Mouse (Mus musculus) testis, adult 2 months (tissue): Measurements from ENCODE around the gene Togaram1. TPM values are rescaled to one million over a fixed set of nuclear protein-coding genes. Genes with fewer than 3 reads are reported as not detected.
A peak's percentile ranks its signal among the peaks of the same experiment; 100 is the strongest.

Experiments used
- H3K27ac ChIP-seq: fragments of 200-500 bp; 2 replicates; pipeline ENCODE4 v1.5.1; 2012; ENCODE audit warnings: low read depth, low read length; ENCODE audit not compliant: control insufficient read depth, insufficient read depth
- H3K27me3 ChIP-seq: fragments of 200-500 bp; 2 replicates; pipeline ENCODE4 v1.6.1; 2012; ENCODE audit warnings: mild to moderate bottlenecking, low read length, moderate library complexity; ENCODE audit not compliant: control insufficient read depth, insufficient read depth
- H3K36me3 ChIP-seq: fragments of 200-500 bp; 2 replicates; pipeline ENCODE4 v1.6.1; 2012; ENCODE audit warnings: mild to moderate bottlenecking, low read length; ENCODE audit not compliant: control insufficient read depth, insufficient read depth
- H3K4me1 ChIP-seq: fragments of 200-500 bp; 2 replicates; pipeline ENCODE4 v1.6.1; 2012; ENCODE audit warnings: low read length; ENCODE audit not compliant: control insufficient read depth, insufficient read depth
- H3K4me3 ChIP-seq: fragments of 200-500 bp; 2 replicates; pipeline ENCODE4 v1.5.1; 2012; ENCODE audit warnings: low read depth, mild to moderate bottlenecking, low read length, moderate library complexity, mixed read lengths; ENCODE audit not compliant: control insufficient read depth
- CTCF ChIP-seq: fragments of 200-500 bp; IDR thresholded peaks from 2 replicates; pipeline ENCODE4 v1.5.1; 2012; ENCODE audit warnings: low read depth, mild to moderate bottlenecking, inconsistent platforms, low read length, moderate library complexity; ENCODE audit not compliant: control insufficient read depth, insufficient read depth, insufficient replicate concordance
- POLR2A ChIP-seq: fragments of 200-500 bp; IDR thresholded peaks from 2 replicates; pipeline ENCODE4 v1.6.1; 2012; ENCODE audit warnings: low read depth, mild to moderate bottlenecking, inconsistent platforms, low read length, moderate library complexity; ENCODE audit not compliant: control insufficient read depth
- polyA plus RNA-seq: library from polyadenylated mRNA; depleted of rRNA; stranded (reverse); fragments of >200 nt; gene quantifications from 2 replicates; pipeline ENCODE4 v1.2.3, GENCODE M21; 2012

Gene Togaram1
- polyA plus RNA-seq, 1 experiment, result 20.3 TPM

DNA sequence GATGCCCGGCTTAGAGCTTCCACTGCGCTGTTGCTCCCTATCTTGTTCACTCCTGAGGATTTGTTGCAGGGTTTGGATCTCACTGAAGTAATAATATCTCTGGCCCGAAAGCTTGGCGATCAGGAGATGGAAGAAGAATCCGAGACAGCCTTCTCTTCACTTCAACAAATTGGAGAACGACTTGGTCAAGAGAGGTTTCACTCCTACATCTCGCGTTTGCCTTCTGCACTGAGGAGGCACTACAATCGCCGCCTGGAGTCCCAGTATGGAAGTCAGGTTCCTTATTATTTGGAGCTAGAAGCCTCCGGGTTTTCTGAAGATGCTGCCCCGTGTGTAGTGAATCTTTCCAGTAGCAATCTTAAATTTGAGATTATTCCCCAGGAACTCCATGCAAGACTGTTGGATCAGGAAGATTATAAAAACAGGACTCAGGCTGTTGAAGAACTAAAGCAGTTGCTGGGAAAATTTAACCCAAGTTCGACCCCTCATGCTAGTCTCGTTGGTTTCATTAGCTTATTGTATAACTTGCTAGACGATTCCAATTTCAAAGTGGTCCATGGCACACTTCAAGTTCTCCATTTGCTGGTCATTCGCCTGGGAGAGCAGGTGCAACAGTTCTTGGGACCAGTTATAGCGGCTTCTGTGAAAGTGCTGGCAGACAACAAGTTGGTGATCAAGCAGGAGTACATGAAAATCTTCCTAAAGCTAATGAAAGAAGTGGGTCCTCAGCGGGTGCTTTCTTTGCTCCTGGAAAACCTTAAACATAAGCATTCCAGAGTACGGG, 1.2 kb downstream of the Togaram1 start:
- peaks cover 5% of the 10 kb centered on the region for H3K36me3 ChIP-seq
- H3K27ac ChIP-seq, result peak overlapping the region; percentile 93; the same call in 1 of the 2 replicates
- peaks cover 8% of the 10 kb centered on the region for H3K4me1 ChIP-seq
- no peaks in the 10 kb centered on the region for H3K27me3 ChIP-seq
- no peak for TF ChIP-seq CTCF
- no peak for TF ChIP-seq POLR2A
- peak overlapping the region; percentile 94 for H3K4me3 ChIP-seq

DNA sequence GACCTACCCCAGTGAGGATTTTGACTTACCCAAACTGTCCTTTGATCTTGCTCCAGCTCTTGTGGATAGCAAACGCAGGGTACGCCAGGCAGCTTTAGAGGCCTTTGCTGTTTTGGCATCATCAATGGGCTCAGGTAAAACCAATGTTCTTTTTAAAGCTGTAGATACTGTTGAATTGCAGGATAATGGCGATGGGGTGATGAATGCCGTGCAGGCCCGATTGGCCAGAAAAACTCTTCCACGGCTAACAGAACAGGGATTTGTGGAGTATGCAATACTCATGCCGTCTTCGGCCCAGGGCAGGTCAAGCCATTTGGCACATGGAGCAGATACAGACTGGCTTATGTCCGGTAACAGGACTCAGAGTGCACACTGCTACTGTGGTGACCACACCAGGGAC, 1.9 kb downstream of the Togaram1 start:
- no peaks in the 10 kb centered on the region for H3K27me3 ChIP-seq
- H3K4me1 ChIP-seq, result peaks cover 8% of the 10 kb centered on the region

DNA sequence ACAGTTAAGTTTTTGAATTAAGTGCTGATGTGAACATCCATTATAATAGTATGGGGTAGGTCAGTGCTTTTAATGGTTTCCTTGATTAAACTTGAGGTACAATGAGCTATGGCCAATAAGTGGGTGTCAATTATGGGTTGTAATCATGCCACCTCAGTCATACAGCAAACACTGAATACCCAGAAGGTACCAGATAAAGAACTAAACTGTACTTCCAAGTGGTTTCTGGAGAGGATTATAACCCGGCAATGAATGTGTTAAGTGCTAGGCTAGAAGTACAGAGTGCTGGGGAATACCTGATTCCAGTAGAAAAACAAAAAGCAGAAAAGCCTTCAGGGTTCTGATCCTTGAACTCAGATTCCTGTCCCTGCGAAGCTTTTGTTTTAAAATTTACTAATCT, 2.5 kb downstream of the Togaram1 start:
- H3K4me3 ChIP-seq, result no peak overlapping the region
- no peak for TF ChIP-seq POLR2A
- no peak for TF ChIP-seq CTCF
- peaks cover 5% of the 10 kb centered on the region for H3K36me3 ChIP-seq
- H3K4me1 ChIP-seq, result peaks cover 8% of the 10 kb centered on the region
- H3K27me3 ChIP-seq, result no peaks in the 10 kb centered on the region
- H3K27ac ChIP-seq, result no peak overlapping the region

More for the DNA sequence above, 1.9 kb downstream of the Togaram1 start:
- no peak; the same call in 1 of the 2 replicates for TF ChIP-seq POLR2A
- TF ChIP-seq CTCF, result no peak
- H3K27ac ChIP-seq, result no peak overlapping the region; the same call in 1 of the 2 replicates
- H3K4me3 ChIP-seq, result peak overlapping the region; percentile 94
- H3K36me3 ChIP-seq, result peaks cover 5% of the 10 kb centered on the region

DNA sequence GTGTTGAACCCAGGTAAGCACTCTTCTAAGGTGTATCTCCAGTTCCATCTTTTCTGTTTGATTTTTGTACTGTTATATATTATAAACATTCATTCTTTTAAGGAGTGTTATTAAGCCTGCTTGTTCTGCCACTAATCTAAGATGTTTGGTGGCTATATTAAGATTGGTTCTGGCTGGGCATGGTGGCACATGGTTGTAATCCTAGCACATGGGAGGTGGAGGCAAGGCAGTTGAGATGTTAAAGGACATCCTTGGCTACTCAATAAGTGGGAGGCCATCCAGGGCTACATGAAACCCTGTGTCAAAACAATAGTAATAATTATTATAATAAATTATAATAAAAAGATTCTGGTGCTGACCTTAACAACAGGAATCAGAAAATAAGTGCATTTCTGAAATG, 5.8 kb downstream of the Togaram1 start:
- TF ChIP-seq POLR2A (no peak), CTCF (no peak)
- Histone ChIP-seq H3K36me3 (peaks cover 5% of the 10 kb centered on the region), H3K4me3 (no peak overlapping the region; the same call in 1 of the 2 replicates), H3K27me3 (no peaks in the 10 kb centered on the region), H3K4me1 (peaks cover 8% of the 10 kb centered on the region), H3K27ac (no peak overlapping the region)

DNA sequence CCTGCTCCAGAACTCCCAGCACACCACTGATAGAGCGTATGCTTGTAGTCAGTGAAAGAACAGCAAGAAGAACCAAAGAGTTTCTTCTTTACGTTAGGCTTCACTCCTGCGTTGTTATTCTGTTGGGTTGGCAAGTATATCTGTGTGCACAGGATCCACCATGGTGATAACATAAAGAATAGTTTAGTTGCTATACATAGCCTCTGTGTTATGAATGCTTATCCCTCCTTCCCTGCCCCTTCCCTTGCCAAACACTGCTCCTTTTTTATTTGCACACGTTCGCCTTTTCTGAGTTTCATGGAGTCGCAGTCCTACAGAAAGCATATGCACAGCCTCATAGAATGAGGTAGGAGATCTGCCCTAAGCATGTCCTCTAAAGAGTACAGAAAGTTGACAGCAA, 6.5 kb downstream of the Togaram1 start:
- TF ChIP-seq CTCF (no peak), POLR2A (no peak)
- no peaks in the 10 kb centered on the region for H3K27me3 ChIP-seq
- H3K4me3 ChIP-seq, result peak overlapping the region; percentile 19; the same call in 1 of the 2 replicates
- no peak overlapping the region for H3K27ac ChIP-seq
- H3K4me1 ChIP-seq, result peaks cover 6% of the 10 kb centered on the region; the same call in 1 of the 2 replicates
- H3K36me3 ChIP-seq, result peaks cover 3% of the 10 kb centered on the region

DNA sequence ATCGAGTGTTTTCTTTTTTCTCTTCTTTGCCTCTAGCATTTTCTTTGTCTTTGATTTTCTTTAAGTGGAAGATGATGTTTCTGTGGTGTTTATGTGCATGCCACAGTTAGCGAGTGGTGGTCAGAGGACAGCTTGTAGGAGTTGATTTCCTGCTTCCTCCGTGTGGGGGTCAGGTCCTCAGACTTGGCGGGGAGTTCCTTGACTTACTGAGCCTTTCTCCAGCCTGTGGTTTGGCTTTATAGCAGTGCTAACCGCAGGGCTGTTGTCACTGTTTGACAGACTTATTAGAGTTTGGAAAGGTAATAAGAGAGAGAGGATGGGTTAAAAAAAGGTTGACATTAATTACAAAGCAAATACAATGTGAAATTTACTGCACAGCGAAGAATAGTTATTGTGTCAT, 10.0 kb downstream of the Togaram1 start:
- peaks cover 2% of the 10 kb centered on the region for H3K36me3 ChIP-seq
- H3K4me3 ChIP-seq, result no peak overlapping the region
- H3K27ac ChIP-seq, result no peak overlapping the region
- H3K4me1 ChIP-seq, result no peaks in the 10 kb centered on the region
- H3K27me3 ChIP-seq, result no peaks in the 10 kb centered on the region
- no peak for TF ChIP-seq POLR2A
- TF ChIP-seq CTCF, result no peak

DNA sequence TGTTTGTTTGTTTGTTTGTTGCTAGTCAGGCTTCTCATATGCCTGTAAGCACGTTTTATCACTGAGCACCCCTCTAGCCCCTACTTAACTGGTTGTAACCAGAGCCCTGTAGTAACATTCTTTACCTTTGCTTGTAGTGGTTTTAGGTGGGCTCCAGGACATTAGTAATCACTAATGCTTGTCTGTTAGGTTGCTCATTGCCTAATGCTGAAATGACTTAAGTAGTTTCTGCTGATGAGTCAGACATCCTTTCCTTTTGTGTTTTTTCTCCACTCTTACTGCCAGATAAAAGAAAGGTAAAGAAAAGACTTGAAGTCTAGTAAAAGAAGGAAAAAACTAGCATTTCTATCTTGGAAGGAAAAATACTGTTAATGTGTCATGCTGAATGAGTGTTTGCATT, 10.6 kb downstream of the Togaram1 start:
- no peaks in the 10 kb centered on the region for H3K27me3 ChIP-seq
- no peak overlapping the region for H3K4me3 ChIP-seq
- no peaks in the 10 kb centered on the region for H3K4me1 ChIP-seq
- H3K36me3 ChIP-seq, result peaks cover 3% of the 10 kb centered on the region
- H3K27ac ChIP-seq, result no peak overlapping the region
- no peak for TF ChIP-seq POLR2A
- TF ChIP-seq CTCF, result no peak
